Mouse (Mus musculus): ENCODE results near the gene Lamb3.

Gene Lamb3

DNA sequence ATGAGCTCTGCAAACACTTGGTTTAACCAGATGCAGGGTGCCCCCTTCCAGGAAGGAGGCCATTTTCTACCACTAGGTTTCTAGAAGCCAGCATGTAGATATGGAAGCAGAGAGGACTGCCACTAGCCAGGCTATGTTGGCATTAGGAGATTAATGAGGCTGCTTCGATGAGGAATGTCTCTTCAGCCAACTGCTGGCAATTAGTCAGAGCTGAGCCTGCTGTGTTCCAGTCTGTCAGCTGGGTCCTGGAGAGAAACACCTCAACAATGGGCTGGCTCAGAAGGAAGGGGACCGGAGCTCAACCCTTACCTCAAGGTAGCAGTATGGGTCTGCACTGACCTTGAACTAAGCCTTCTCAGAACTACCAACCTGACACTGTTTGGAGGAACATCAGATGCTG, 179.7 kb downstream of the Lamb3 start:
- DNase-seq (ENCODE audit: extremely low spot score): no peak

DNA sequence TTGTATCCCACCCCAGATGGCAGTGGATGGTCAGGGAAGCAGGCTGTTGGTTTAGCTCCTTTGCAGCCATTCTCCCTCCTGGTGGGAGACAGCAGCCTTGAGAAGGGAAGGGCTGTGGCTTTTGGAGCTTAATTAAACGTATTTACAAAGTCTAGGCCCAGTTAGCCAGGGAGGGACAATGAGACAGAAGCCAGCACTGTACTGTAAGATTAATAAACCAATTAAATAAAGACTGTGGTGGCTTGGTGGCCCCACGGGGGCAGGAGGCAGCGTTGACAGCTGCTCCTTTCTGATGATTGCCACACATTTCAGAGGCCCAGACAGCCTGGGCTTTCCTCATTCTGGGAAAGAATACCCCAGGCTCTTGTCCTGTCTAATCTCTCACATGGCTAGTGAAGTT, 182.0 kb downstream of the Lamb3 start:
- DNase-seq (ENCODE audit: extremely low spot score): no peak

DNA sequence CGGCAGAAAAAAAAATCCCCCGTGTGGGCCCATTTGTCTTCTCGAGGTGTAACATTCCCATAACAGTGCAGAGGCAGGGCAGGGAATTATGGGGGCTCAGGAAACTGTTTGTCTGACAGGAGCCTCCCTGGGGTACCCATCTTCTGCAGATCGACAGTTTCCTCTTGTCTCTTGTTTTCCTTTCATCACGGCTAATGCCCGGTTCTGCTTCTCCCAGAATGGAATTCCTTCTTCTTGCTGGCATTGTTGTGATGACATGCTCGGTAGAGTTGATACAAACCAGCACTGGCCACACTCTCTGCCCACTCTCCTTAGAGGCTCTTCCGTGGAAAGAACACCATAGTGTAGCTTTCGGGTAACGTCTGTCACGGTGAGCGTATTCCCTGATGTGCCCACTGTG, 182.5 kb downstream of the Lamb3 start:
- DNase-seq (ENCODE audit: extremely low spot score): no peak

DNA sequence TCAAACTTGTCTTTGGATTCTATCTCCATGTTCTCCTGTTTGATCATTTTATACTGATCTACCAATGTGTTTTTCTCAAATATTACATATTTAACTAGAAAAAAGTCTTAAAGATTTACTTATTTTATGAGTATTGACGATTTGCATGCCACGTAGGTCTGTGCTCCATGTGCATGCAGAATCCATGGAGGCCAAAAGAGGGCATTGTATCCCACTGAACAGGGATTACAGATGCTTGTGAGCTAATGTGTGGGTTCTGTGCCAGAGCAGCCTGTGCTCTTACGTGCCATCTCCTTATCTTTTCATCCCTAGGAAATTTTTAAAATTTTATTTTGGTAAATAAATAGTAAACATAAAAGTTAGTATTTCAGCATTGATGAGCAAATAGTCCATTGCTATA, 184.8 kb downstream of the Lamb3 start:
- DNase-seq (ENCODE audit: extremely low spot score): no peak
